Mouse (Mus musculus): Measurements from ENCODE around the gene Tex2.

DNA sequence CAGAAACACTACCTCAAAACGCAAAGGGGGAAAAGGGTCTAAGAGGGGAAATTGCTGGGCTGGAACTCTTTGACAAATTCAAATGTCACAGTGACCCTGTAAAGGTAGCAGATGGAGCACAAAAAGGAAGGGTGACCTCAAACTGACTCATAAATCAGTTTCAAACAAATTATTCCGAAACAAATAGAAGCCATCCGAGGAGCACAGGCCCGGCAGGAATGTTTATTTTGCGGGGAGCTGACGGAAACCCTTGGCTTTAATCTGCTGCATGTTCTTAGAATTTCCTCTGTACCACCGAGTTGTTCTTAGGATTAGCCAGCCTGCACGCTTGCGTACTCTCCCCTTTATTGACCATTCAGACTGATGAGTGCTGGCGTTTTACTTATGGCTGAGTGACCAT, 123.2 kb downstream of the Tex2 start:
- TF ChIP-seq CTCF (IDR thresholded peaks at IDR 0.05; ENCODE audit: insufficient read depth, low read depth, low read length) (no peak), POLR2A (IDR thresholded peaks at IDR 0.05; ENCODE audit: insufficient read depth, low read depth, low read length) (no peak)

Data from olfactory bulb, adult 2 months (tissue).